Mouse (Mus musculus) CD4-positive, CD25-positive, alpha-beta regulatory T cell, adult 2 months (primary cell): Measurements from ENCODE around the gene Otogl.
"Not testable (repeated sequence)": the region's sequence is repeated elsewhere in the genome, so short reads cannot be mapped to it uniquely, and the experiment has no call there.

Source experiments
- DNase-seq: peaks from one replicate; pipeline ENCODE4 v3.0.0-alpha.2; 2012; ENCODE audit warnings: low read depth, low spot score

Gene Otogl

GRCm38 (mm10) chr10:107810649-107811398 lies 101.1 kb downstream of the Otogl start:
- DNase-seq: no peak

GRCm38 (mm10) chr10:107805203-107805602 lies 106.7 kb downstream of the Otogl start:
- DNase-seq: no peak

- DNase-seq: not testable (repeated sequence)
Measured at GRCm38 (mm10) chr10:107804285-107804684, 107.6 kb downstream of the Otogl start.

- peak; percentile 57 for DNase-seq
Measured at GRCm38 (mm10) chr10:107799671-107800353, 112.1 kb downstream of the Otogl start.

GRCm38 (mm10) chr10:107794812-107795756 lies 116.8 kb downstream of the Otogl start:
- no peak for DNase-seq

- no peak for DNase-seq
Measured at GRCm38 (mm10) chr10:107792491-107792890, 119.4 kb downstream of the Otogl start.

GRCm38 (mm10) chr10:107779548-107779947 lies 132.4 kb downstream of the Otogl start:
- DNase-seq: no peak

GRCm38 (mm10) chr10:107759624-107760023 lies 152.3 kb downstream of the Otogl start:
- no peak for DNase-seq

- no peak for DNase-seq
Measured at GRCm38 (mm10) chr10:107753471-107753870, 158.5 kb downstream of the Otogl start.

- no peak for DNase-seq
Measured at GRCm38 (mm10) chr10:107752351-107753143, 159.4 kb downstream of the Otogl start.

- no peak for DNase-seq
Measured at GRCm38 (mm10) chr10:107751944-107752343, 160.0 kb downstream of the Otogl start.

- DNase-seq: peak; percentile 1
Measured at GRCm38 (mm10) chr10:107747566-107747965, 164.4 kb downstream of the Otogl start.

GRCm38 (mm10) chr10:107746717-107747116 lies 165.2 kb downstream of the Otogl start:
- DNase-seq: no peak

- no peak for DNase-seq
Measured at GRCm38 (mm10) chr10:107739815-107740214, 172.1 kb downstream of the Otogl start.

- DNase-seq: no peak
Measured at GRCm38 (mm10) chr10:107737743-107738142, 174.2 kb downstream of the Otogl start.

GRCm38 (mm10) chr10:107735448-107735847 lies 176.5 kb downstream of the Otogl start:
- DNase-seq: no peak

- no peak for DNase-seq
Measured at GRCm38 (mm10) chr10:107734327-107734726, 177.6 kb downstream of the Otogl start.

GRCm38 (mm10) chr10:107725631-107726030 lies 186.3 kb downstream of the Otogl start:
- no peak for DNase-seq

- DNase-seq: no peak
Measured at GRCm38 (mm10) chr10:107719806-107720205, 192.1 kb downstream of the Otogl start, which contains the start of gene Ptprq. Gene Ptprq, minus strand, starts transcription at chr10:107720051.
